Mouse (Mus musculus) kidney, embryonic 14.5 days (tissue): ENCODE results near the gene Tut7. TPM values are rescaled to one million over a fixed set of nuclear protein-coding genes. Genes with fewer than 3 reads are reported as not detected.

Source experiments
- ATAC-seq: fragments of 200-750 bp; cut with Nextera tagmentation; 2 replicates; pipeline ENCODE4 v1.8.0; 2017; ENCODE audit warnings: moderate number of reproducible peaks, mild to moderate bottlenecking, moderate TSS enrichment, moderate library complexity; ENCODE audit not compliant: low FRiP score, low TSS enrichment
- H3K27ac ChIP-seq: fragments of 300-500 bp; sonication (generic); 2 replicates; pipeline ENCODE4 v1.5.1; 2014; ENCODE audit warnings: low read depth, mild to moderate bottlenecking, low read length, moderate library complexity, mixed read lengths
- H3K27me3 ChIP-seq: fragments of 300-500 bp; sonication (generic); 2 replicates; pipeline ENCODE4 v1.6.1; 2014; ENCODE audit warnings: mild to moderate bottlenecking, low read length; ENCODE audit not compliant: control insufficient read depth, insufficient read depth
- H3K36me3 ChIP-seq: fragments of 300-500 bp; sonication (generic); 2 replicates; pipeline ENCODE4 v1.6.1; 2014; ENCODE audit warnings: low read length, mixed read lengths; ENCODE audit not compliant: control insufficient read depth, insufficient read depth
- H3K4me1 ChIP-seq: fragments of 300-500 bp; sonication (generic); 2 replicates; pipeline ENCODE4 v1.6.1; 2014; ENCODE audit warnings: low read length, mixed read lengths; ENCODE audit not compliant: control insufficient read depth, insufficient read depth
- H3K4me2 ChIP-seq: fragments of 300-500 bp; sonication (generic); replicated peaks from 2 replicates; pipeline ENCODE4 v1.6.1; 2014; ENCODE audit warnings: low read depth, mild to moderate bottlenecking, low read length
- H3K4me3 ChIP-seq: fragments of 300-500 bp; sonication (generic); 2 replicates; pipeline ENCODE4 v1.5.1; 2014; ENCODE audit warnings: mild to moderate bottlenecking, low read length
- H3K9ac ChIP-seq: fragments of 300-500 bp; sonication (generic); 2 replicates; pipeline ENCODE4 v1.6.1; 2014; ENCODE audit warnings: low read depth, mild to moderate bottlenecking, low read length, moderate library complexity
- H3K9me3 ChIP-seq: fragments of 300-500 bp; sonication (generic); 2 replicates; pipeline ENCODE4 v1.6.1; 2016; ENCODE audit warnings: low read length; ENCODE audit not compliant: control insufficient read depth
- WGBS: fragments of 180-500 bp; shearing (Covaris S2); extraction: QIAGEN DNeasy Blood & Tissue Kit; methylation state at CpG from one replicate; pipeline ENCODE4 v1.1.7; 2014; 5-methylcytosine and 5-hydroxymethylcytosine counted together
- polyA plus RNA-seq: library from polyadenylated mRNA; unstranded; fragments of >200 nt; fragmentation: Nextera tagmentation; extraction: Ambion mirVana; gene quantifications from 2 replicates; pipeline ENCODE4 v1.2.1, GENCODE M21; 2014

Gene Tut7
- polyA plus RNA-seq, 1 experiment from 2014 or later: 43.9 TPM

- peak overlapping the region; percentile 12 for H3K4me3 ChIP-seq
- WGBS: 43% methylated on average over 11 of the region's 11 CpGs
- no peaks in the 10 kb centered on the region for H3K9me3 ChIP-seq
- peaks cover 13% of the 10 kb centered on the region for H3K36me3 ChIP-seq
- H3K27me3 ChIP-seq: no peaks in the 10 kb centered on the region
- H3K9ac ChIP-seq: peak overlapping the region; percentile 5; the same call in 1 of the 2 replicates
- peak overlapping the region; percentile 55 for H3K4me2 ChIP-seq
- peaks cover 37% of the 10 kb centered on the region for H3K4me1 ChIP-seq
- H3K27ac ChIP-seq: peak overlapping the region; percentile 63
- ATAC-seq: peak; percentile 11; the same call in 1 of the 2 replicates
Measured at GRCm38 (mm10) chr13:59766786-59767515, 56.0 kb downstream of the Tut7 start.

GRCm38 (mm10) chr13:59762791-59763190 is 60.2 kb downstream of the Tut7 start:
- H3K9ac ChIP-seq: no peak overlapping the region
- H3K4me1 ChIP-seq: peaks cover 24% of the 10 kb centered on the region
- no peak overlapping the region for H3K4me3 ChIP-seq
- no peak for ATAC-seq
- no peak overlapping the region for H3K4me2 ChIP-seq
- H3K9me3 ChIP-seq: no peaks in the 10 kb centered on the region
- no peak overlapping the region for H3K27ac ChIP-seq
- WGBS: 90% methylated on average over 7 of the region's 7 CpGs
- peaks cover 47% of the 10 kb centered on the region for H3K36me3 ChIP-seq
- no peaks in the 10 kb centered on the region for H3K27me3 ChIP-seq

GRCm38 (mm10) chr13:59756906-59757305 is 66.0 kb downstream of the Tut7 start:
- Histone ChIP-seq H3K4me2 (no peak overlapping the region), H3K36me3 (peaks cover 58% of the 10 kb centered on the region), H3K4me3 (no peak overlapping the region), H3K4me1 (no peaks in the 10 kb centered on the region), H3K27me3 (no peaks in the 10 kb centered on the region), H3K9ac (no peak overlapping the region), H3K9me3 (no peaks in the 10 kb centered on the region), H3K27ac (no peak overlapping the region)
- no peak for ATAC-seq
- WGBS: 88% methylated on average over 7 of the region's 7 CpGs

- Histone ChIP-seq H3K27ac (no peak overlapping the region), H3K27me3 (no peaks in the 10 kb centered on the region)
Measured at GRCm38 (mm10) chr13:59750310-59750709, 72.6 kb downstream of the Tut7 start.

GRCm38 (mm10) chr13:59746711-59747110 is 76.2 kb downstream of the Tut7 start, which contains the start of gene 1700014D04Rik:
1700014D04Rik (minus strand) TSS chr13:59746752.
- 79% methylated on average over 9 of the region's 9 CpGs for WGBS
- Histone ChIP-seq H3K4me2 (no peak within 1 kb of the TSS), H3K27ac (no peak within 1 kb of the TSS), H3K9ac (no peak within 1 kb of the TSS), H3K4me1 (no peaks in the 10 kb centered on the region), H3K4me3 (no peak within 1 kb of the TSS), H3K36me3 (no peaks in the 10 kb centered on the region), H3K9me3 (no peaks in the 10 kb centered on the region), H3K27me3 (no peaks in the 10 kb centered on the region)
- ATAC-seq: peak; percentile 35; the same call in 1 of the 2 replicates

More at GRCm38 (mm10) chr13:59750310-59750709, 72.6 kb downstream of the Tut7 start:
- H3K4me2 ChIP-seq: no peak overlapping the region
- H3K4me3 ChIP-seq: no peak overlapping the region
- H3K36me3 ChIP-seq: peaks cover 5% of the 10 kb centered on the region
- WGBS: 79% methylated on average over 12 of the region's 12 CpGs
- no peaks in the 10 kb centered on the region for H3K4me1 ChIP-seq
- H3K9ac ChIP-seq: no peak overlapping the region
- ATAC-seq: no peak
- no peaks in the 10 kb centered on the region for H3K9me3 ChIP-seq

- Histone ChIP-seq H3K9me3 (no peaks in the 10 kb centered on the region), H3K9ac (no peak overlapping the region), H3K4me2 (no peak overlapping the region), H3K36me3 (no peaks in the 10 kb centered on the region), H3K27me3 (no peaks in the 10 kb centered on the region), H3K4me3 (no peak overlapping the region), H3K27ac (no peak overlapping the region), H3K4me1 (no peaks in the 10 kb centered on the region)
- 65% methylated on average over 6 of the region's 6 CpGs for WGBS
- no peak for ATAC-seq
Measured at GRCm38 (mm10) chr13:59746164-59746563, 76.8 kb downstream of the Tut7 start.

GRCm38 (mm10) chr13:59745462-59745861 is 77.5 kb downstream of the Tut7 start:
- no peaks in the 10 kb centered on the region for H3K36me3 ChIP-seq
- no peaks in the 10 kb centered on the region for H3K4me1 ChIP-seq
- no peaks in the 10 kb centered on the region for H3K27me3 ChIP-seq
- H3K9ac ChIP-seq: no peak overlapping the region
- no peak overlapping the region for H3K27ac ChIP-seq
- WGBS: 84% methylated on average over 6 of the region's 6 CpGs
- H3K9me3 ChIP-seq: no peaks in the 10 kb centered on the region
- no peak for ATAC-seq
- H3K4me3 ChIP-seq: no peak overlapping the region
- no peak overlapping the region for H3K4me2 ChIP-seq

GRCm38 (mm10) chr13:59741697-59742096 is 81.2 kb downstream of the Tut7 start:
- WGBS: 83% methylated on average over 10 of the region's 10 CpGs
- no peak overlapping the region for H3K4me3 ChIP-seq
- ATAC-seq: no peak

GRCm38 (mm10) chr13:59741096-59741495 is 81.9 kb downstream of the Tut7 start:
- Histone ChIP-seq H3K4me2 (no peak overlapping the region), H3K36me3 (no peaks in the 10 kb centered on the region), H3K27ac (no peak overlapping the region), H3K4me3 (no peak overlapping the region), H3K9ac (no peak overlapping the region), H3K9me3 (no peaks in the 10 kb centered on the region), H3K27me3 (no peaks in the 10 kb centered on the region), H3K4me1 (no peaks in the 10 kb centered on the region)
- WGBS: 85% methylated on average over 11 of the region's 11 CpGs
- no peak for ATAC-seq

More at GRCm38 (mm10) chr13:59741697-59742096, 81.2 kb downstream of the Tut7 start:
- H3K4me1 ChIP-seq: no peaks in the 10 kb centered on the region
- no peaks in the 10 kb centered on the region for H3K36me3 ChIP-seq
- no peaks in the 10 kb centered on the region for H3K9me3 ChIP-seq
- no peak overlapping the region for H3K4me2 ChIP-seq
- H3K27me3 ChIP-seq: no peaks in the 10 kb centered on the region
- no peak overlapping the region for H3K27ac ChIP-seq
- no peak overlapping the region for H3K9ac ChIP-seq
